Mouse (Mus musculus): Measurements from ENCODE around the gene Fars2.
"Not testable (repeated sequence)": the region's sequence is repeated elsewhere in the genome, so short reads cannot be mapped to it uniquely, and the experiment has no call there.

GRCm38 (mm10) chr13:36365719-36366118 lies 248.5 kb downstream of the Fars2 start:
- TF ChIP-seq POLR2A (IDR thresholded peaks at IDR 0.05; ENCODE audit: low read depth, low read length); CTCF (IDR thresholded peaks at IDR 0.05; ENCODE audit: extremely low read depth, insufficient read depth, insufficient read length, insufficient replicate concordance): not testable (repeated sequence)

Measured in spleen, adult 2 months (tissue).